Mouse (Mus musculus): ENCODE results near the gene Trank1. TPM values are rescaled to one million over a fixed set of nuclear protein-coding genes. Genes with fewer than 3 reads are reported as not detected.
A peak's percentile ranks its signal among the peaks of the same experiment; 100 is the strongest.

Trank1 gene
- total and polyA plus RNA-seq, 3 experiments: 0.13 to 0.66 (median 0.34) TPM

- Histone ChIP-seq H3K4me2 (ENCODE audit: insufficient read depth, low read depth, poor library complexity, severe bottlenecking) (no peak overlapping the region), H3K27me3 (replicated peaks) (peaks cover 2% of the 10 kb centered on the region), H3K9ac (ENCODE audit: insufficient read depth, low read depth) (no peak overlapping the region), H3K4me1 (ENCODE audit: control insufficient read depth in 1 of 2, insufficient read depth in 2 of 2) (peaks cover 0 to 5% of the 10 kb centered on the region in 2 experiments; a peak in 1 of 4 replicates), H3K36me3 (replicated peaks in 1 of 2; ENCODE audit: control insufficient read depth in 1 of 2, insufficient read depth in 1 of 2, low read length in 1 of 2) (no peaks in the 10 kb centered on the region), H3K9me3 (replicated peaks; ENCODE audit: low read length) (no peaks in the 10 kb centered on the region), H3K79me2 (replicated peaks; ENCODE audit: control insufficient read depth, extremely low read depth, insufficient read depth, poor library complexity, severe bottlenecking) (no peaks in the 10 kb centered on the region), H3K4me3 (replicated peaks in 1 of 3; ENCODE audit: low read depth in 2 of 3, low read length in 2 of 3, poor library complexity in 1 of 3) (no peak overlapping the region), H3K27ac (ENCODE audit: insufficient read depth, low read depth) (no peak overlapping the region)
- in situ Hi-C loops (cut with MboI; ENCODE audit: low pct_ligation_motif_present, low pct_unique_long_range_greater_than_20kb, low sequenced_read_pairs) (no loop called here), dilution Hi-C loops (cut with MboI; ENCODE audit: extremely low pct_ligation_motif_present, extremely low pct_unique_long_range_greater_than_20kb, low sequenced_read_pairs) (no loop called here)
- DNase-seq (ENCODE audit: extremely low read depth): no peak
- TF ChIP-seq POLR2AphosphoS2 (IDR thresholded peaks at IDR 0.05; ENCODE audit: low read depth, low read length) (no peak), JUND (conservative IDR thresholded peaks at IDR 0.05; ENCODE audit: low read depth, low read length) (no peak), RAD21 (IDR thresholded peaks at IDR 0.05; ENCODE audit: low read depth, low read length) (no peak), E2F4 (IDR thresholded peaks at IDR 0.05; ENCODE audit: insufficient replicate concordance, low read depth, low read length) (no peak), IRF4 (IDR thresholded peaks at IDR 0.05; ENCODE audit: low read depth, low read length) (no peak)
These were observed 16.2 kb upstream of the Trank1 start for GRCm38 (mm10) chr9:111295323-111295722.

- Histone ChIP-seq H3K4me3 (replicated peaks in 1 of 3; ENCODE audit: low read depth in 2 of 3, low read length in 2 of 3, poor library complexity in 1 of 3) (no peak overlapping the region), H3K4me2 (ENCODE audit: insufficient read depth, low read depth, poor library complexity, severe bottlenecking) (no peak overlapping the region), H3K27ac (ENCODE audit: insufficient read depth, low read depth) (no peak overlapping the region), H3K9ac (ENCODE audit: insufficient read depth, low read depth) (no peak overlapping the region), H3K27me3 (replicated peaks) (peaks cover 2% of the 10 kb centered on the region), H3K79me2 (replicated peaks; ENCODE audit: control insufficient read depth, extremely low read depth, insufficient read depth, poor library complexity, severe bottlenecking) (no peaks in the 10 kb centered on the region), H3K9me3 (replicated peaks; ENCODE audit: low read length) (no peaks in the 10 kb centered on the region), H3K4me1 (ENCODE audit: control insufficient read depth in 1 of 2, insufficient read depth in 2 of 2) (peaks cover 0 to 5% of the 10 kb centered on the region in 2 experiments; a peak in 1 of 4 replicates), H3K36me3 (replicated peaks in 1 of 2; ENCODE audit: control insufficient read depth in 1 of 2, insufficient read depth in 1 of 2, low read length in 1 of 2) (no peaks in the 10 kb centered on the region)
- DNase-seq (ENCODE audit: extremely low read depth): no peak
- dilution Hi-C loops (cut with MboI; ENCODE audit: extremely low pct_ligation_motif_present, extremely low pct_unique_long_range_greater_than_20kb, low sequenced_read_pairs): no loop called here
- in situ Hi-C loops (cut with MboI; ENCODE audit: low pct_ligation_motif_present, low pct_unique_long_range_greater_than_20kb, low sequenced_read_pairs): no loop called here
- TF ChIP-seq MXI1 (IDR thresholded peaks at IDR 0.05; ENCODE audit: low read depth, low read length) (no peak), MAFK (IDR thresholded peaks at IDR 0.05; ENCODE audit: insufficient replicate concordance, low read length) (peak; percentile 54; the same call in 1 of the 2 replicates), MEF2A (IDR thresholded peaks at IDR 0.05; ENCODE audit: borderline replicate concordance, low read depth, low read length) (no peak), SMC3 (IDR thresholded peaks at IDR 0.05; ENCODE audit: low read depth, low read length) (no peak), TCF12 (IDR thresholded peaks at IDR 0.05; ENCODE audit: low read depth, low read length) (no peak), MYC (IDR thresholded peaks at IDR 0.05; ENCODE audit: low read depth, low read length) (no peak), GABPA (IDR thresholded peaks at IDR 0.05; ENCODE audit: insufficient replicate concordance, low read depth, low read length) (no peak)
These were observed 15.1 kb upstream of the Trank1 start for GRCm38 (mm10) chr9:111296433-111296832.

GRCm38 (mm10) chr9:111298606-111299005 lies 12.9 kb upstream of the Trank1 start:
- no peaks in the 10 kb centered on the region for H3K9me3 ChIP-seq (replicated peaks; ENCODE audit: low read length)
- H3K36me3 ChIP-seq (replicated peaks in 1 of 2; ENCODE audit: control insufficient read depth in 1 of 2, insufficient read depth in 1 of 2, low read length in 1 of 2): no peaks in the 10 kb centered on the region
- peaks cover 0 to 5% of the 10 kb centered on the region in 2 experiments; a peak in 1 of 4 replicates for H3K4me1 ChIP-seq (ENCODE audit: control insufficient read depth in 1 of 2, insufficient read depth in 2 of 2)
- in situ Hi-C loops (cut with MboI; ENCODE audit: low pct_ligation_motif_present, low pct_unique_long_range_greater_than_20kb, low sequenced_read_pairs) (no loop called here), dilution Hi-C loops (cut with MboI; ENCODE audit: extremely low pct_ligation_motif_present, extremely low pct_unique_long_range_greater_than_20kb, low sequenced_read_pairs) (no loop called here)
- H3K27ac ChIP-seq (ENCODE audit: insufficient read depth, low read depth): no peak overlapping the region
- no peak for DNase-seq (ENCODE audit: extremely low read depth)
- H3K4me2 ChIP-seq (ENCODE audit: insufficient read depth, low read depth, poor library complexity, severe bottlenecking): no peak overlapping the region
- no peak overlapping the region for H3K4me3 ChIP-seq (replicated peaks in 1 of 3; ENCODE audit: low read depth in 2 of 3, low read length in 2 of 3, poor library complexity in 1 of 3)
- no peaks in the 10 kb centered on the region for H3K79me2 ChIP-seq (replicated peaks; ENCODE audit: control insufficient read depth, extremely low read depth, insufficient read depth, poor library complexity, severe bottlenecking)
- TF ChIP-seq ZMIZ1 (IDR thresholded peaks at IDR 0.05; ENCODE audit: low read depth, low read length): no peak
- no peak for TF ChIP-seq USF1 (IDR thresholded peaks at IDR 0.05; ENCODE audit: low read depth, low read length)
- TF ChIP-seq ELF1 (IDR thresholded peaks at IDR 0.05; ENCODE audit: low read depth, low read length): no peak
- no peak for TF ChIP-seq SMC3 (IDR thresholded peaks at IDR 0.05; ENCODE audit: low read depth, low read length)
- TF ChIP-seq TBP (conservative IDR thresholded peaks at IDR 0.05; ENCODE audit: low read depth, low read length): no peak
- no peak for TF ChIP-seq POLR2AphosphoS2 (IDR thresholded peaks at IDR 0.05; ENCODE audit: low read depth, low read length)
- TF ChIP-seq EP300 (IDR thresholded peaks at IDR 0.05; ENCODE audit: low read length): no peak
- no peak for TF ChIP-seq ZNF384 (IDR thresholded peaks at IDR 0.05; ENCODE audit: low read depth, low read length)
- no peak overlapping the region for H3K9ac ChIP-seq (ENCODE audit: insufficient read depth, low read depth)
- peaks cover 6% of the 10 kb centered on the region for H3K27me3 ChIP-seq (replicated peaks)
